Mouse (Mus musculus) T-cell, adult 2 months (primary cell): ENCODE data around the gene Ptprm.

Experiments
- DNase-seq: peaks from one replicate; pipeline ENCODE4 v3.0.0; 2022; ENCODE audit warnings: low spot score

Gene Ptprm

DNA sequence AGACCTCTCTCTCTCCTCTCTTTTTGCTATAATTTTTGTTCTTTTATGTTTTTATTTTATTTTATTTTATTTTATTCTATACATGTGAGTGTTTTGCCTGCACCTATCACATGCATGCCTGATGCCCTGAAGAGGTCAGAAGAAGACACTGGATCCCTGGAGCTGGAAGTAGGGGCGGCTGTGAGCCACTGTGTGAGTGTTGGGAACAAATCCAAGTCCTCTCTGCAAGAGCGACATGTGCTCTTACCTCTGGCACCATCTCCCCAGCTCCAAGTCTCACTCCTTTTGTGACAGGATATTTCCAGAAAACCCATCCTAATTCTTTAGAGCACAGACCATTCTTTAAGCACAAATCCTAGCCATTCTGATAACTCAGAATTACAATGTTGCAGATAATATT lies 372.6 kb downstream of the Ptprm start:
- no peak for DNase-seq

DNA sequence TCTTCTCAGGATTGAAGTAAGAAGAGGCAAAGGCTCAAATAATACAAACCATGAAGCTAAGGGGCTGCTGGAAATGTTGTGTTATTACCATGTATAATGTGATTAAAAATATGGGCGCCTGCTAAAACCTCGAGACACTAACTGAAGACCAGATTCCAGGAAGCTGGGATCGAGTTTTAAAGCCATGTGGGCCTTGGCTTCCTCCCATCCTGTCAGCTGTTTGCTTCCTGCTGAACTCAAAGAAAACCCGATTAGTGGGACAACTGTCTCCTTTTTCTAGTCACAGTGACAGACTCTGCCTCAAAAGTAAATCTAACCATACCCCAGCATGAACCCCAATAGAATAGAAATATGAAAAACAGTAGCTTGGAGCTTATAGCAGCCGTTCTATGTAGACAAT lies 374.3 kb downstream of the Ptprm start:
- DNase-seq, result no peak

- no peak for DNase-seq
Measured at GRCm38 (mm10) chr17:66976490-66976889, 377.8 kb downstream of the Ptprm start.

- no peak for DNase-seq
Measured at GRCm38 (mm10) chr17:66972976-66973375, 381.3 kb downstream of the Ptprm start.

DNA sequence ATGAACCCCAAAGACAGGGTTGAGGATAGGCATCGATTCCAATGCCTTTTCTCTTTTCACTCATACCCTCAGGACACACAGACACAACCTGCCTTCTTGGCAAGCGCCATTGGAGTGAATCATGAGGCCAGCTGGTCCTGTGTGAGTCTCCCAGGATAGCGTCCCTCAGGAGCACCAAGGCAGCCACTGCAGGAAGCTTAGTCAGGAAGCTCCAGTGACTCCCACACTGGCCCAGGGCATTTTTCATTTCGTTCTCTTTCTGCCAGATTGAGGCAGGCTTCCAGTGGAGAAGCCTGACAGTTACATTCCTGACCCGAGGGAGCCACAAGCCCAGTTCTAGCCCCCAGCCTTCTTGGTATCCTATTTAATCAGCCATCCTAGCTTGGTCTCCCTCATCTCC lies 393.3 kb downstream of the Ptprm start:
- DNase-seq, result no peak

GRCm38 (mm10) chr17:66960557-66960956 lies 393.7 kb downstream of the Ptprm start:
- DNase-seq, result no peak

DNA sequence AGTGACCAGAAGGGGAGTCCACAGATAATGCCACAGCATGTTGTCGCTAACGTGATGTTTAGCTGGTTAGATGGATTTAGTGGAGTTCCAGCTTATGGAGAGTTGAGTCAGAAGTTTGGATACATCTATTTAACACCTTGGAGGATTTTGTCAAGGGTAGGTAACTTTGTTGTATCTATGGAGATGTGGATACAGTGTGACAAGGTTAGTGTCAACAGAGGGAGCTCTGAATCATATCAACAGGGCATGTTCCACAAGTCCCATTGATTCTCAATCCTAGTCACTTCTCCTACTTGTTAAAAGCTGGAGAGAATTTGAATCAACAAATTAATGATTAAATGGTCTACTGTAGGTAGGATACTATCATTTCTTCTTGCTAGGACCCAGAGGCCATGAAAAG lies 394.4 kb downstream of the Ptprm start:
- no peak for DNase-seq

- no peak for DNase-seq
Measured at GRCm38 (mm10) chr17:66958766-66959165, 395.5 kb downstream of the Ptprm start.

DNA sequence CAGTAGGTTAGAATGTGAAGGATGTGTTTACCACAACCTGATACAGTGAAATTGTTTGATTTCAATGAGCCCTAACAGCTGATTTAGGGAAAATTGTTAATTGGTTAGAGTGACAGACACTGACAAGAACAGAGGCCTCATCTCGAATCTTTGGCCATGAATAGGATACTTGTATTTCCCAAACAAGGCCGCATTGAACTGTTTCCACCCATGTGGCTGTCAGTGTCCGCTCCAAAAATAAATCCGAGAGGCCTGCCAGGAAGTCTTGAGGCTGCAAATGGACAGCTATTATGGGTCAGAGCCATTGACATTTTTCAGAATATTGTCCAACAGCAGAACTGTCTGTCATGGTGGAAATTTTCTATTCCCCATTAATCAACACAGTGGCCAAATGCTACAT lies 409.8 kb downstream of the Ptprm start:
- DNase-seq, result no peak

DNA sequence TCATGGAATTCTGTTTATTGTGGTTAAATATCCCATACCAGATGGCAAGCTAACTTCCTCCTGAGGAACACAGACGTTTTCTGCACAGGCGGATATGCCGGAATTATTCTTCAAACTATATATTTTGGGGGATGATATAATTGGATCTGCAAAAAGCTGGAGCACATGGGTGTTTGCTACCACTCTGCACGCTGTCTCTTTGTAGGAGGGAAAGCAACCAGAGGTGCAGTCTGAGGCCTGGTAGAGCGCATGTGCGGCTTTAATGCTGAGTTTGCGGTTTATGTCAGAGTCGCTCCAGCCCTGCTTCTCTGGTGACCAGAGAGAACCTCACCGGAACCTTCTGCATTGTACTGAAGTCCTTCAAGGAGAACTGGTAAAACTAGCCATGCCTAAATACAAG lies 410.7 kb downstream of the Ptprm start:
- no peak for DNase-seq

GRCm38 (mm10) chr17:66925611-66926010 lies 428.6 kb downstream of the Ptprm start:
- DNase-seq, result no peak

GRCm38 (mm10) chr17:66914696-66915095 lies 439.6 kb downstream of the Ptprm start:
- no peak for DNase-seq

GRCm38 (mm10) chr17:66912533-66912932 lies 441.7 kb downstream of the Ptprm start:
- DNase-seq, result no peak

GRCm38 (mm10) chr17:66912120-66912519 lies 442.1 kb downstream of the Ptprm start:
- DNase-seq, result no peak

DNA sequence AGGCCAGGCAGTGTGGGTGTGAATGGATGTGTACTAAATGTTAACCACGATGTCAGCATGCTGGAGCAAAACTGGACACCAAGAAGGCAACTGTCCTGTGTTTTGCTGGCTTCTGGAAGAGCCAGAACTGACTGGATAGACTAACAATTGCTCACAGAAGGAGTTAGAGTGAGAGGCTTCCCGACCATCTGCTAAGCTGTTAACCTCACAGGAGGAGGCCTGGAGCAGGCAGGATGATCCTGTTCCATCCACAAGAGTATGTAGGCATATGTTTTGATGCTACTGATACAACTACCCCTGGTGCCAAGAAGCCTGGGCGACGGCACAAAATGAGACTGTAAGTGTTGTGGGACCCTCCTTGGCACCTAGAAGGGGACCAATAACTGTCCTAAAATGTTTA lies 444.4 kb downstream of the Ptprm start:
- DNase-seq, result no peak

DNA sequence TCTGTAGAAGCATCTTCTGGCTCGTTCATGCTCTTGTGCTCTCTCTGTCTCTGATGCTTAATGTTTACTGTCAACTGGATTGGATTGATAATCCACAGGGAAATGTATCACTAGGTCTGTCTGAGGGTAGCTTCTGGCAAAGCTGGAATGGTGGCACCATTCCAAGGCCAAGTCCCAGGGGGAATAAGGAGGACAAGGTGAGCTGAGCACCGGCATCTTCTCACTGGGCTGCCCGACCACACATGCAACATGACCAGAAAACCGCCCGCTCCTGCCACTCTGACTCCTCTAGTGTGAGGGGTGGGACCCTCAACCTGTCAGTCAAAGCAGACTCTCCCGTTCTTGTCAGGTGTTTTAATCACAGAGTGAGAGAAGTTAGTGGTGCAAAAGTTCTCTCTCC lies 445.3 kb downstream of the Ptprm start:
- no peak for DNase-seq

- no peak for DNase-seq
Measured at GRCm38 (mm10) chr17:66894181-66894580, 460.1 kb downstream of the Ptprm start.

- DNase-seq, result no peak
Measured at GRCm38 (mm10) chr17:66891916-66892315, 462.3 kb downstream of the Ptprm start.

DNA sequence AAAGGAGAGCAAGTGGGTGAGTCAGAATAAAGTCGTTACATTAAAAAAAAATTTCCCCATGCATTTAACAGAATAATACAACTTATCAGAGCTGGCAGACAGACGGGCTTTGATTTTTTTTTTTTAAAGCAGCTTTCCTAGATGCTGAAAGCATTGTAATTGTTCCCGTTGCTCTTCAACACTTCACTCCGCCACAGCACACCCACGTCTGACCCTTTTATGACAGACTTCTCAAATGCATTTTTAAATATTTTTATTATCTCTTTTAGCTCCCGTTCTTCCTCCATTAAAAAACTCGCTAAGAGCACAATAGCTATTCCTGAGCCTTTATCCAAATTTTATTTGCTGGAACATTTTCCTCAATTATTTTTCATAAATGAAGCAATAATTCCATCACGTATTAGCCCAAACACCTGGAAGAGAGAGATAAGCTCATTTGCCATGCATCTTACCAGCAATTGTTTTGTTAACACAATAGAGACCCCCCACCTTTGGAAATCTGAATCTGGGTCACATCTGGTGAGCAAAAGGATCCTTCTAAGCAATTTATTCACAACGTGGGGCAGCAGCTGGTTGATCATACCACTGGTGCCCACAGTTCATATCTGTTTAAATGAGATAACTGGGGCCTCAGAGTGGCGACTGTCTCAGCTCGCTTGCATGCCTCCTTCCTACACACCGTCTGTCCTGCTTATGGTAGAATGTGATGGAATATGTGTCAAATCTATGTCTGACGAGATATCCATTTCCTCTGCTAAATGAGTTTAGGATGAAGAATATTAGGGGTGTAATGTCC lies 463.0 kb downstream of the Ptprm start:
- no peak for DNase-seq

DNA sequence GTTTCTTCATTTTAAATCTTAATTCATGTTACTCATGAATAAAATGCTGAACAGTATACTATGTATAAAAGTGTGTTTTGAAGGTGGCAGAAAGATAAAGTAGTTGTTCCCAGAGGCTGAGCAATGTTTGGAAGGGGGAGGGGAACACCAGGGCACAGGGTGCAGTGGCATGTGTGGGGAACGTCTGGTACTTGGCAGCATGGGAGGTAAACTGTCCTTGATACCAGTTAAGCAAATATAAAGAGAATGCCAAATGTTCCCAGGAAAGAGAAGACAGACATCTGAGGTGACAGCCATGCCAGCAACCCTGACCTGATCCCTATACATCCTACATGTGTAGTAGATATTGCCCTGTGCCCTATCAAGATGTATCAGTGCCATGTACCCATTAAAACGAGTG lies 472.0 kb downstream of the Ptprm start:
- no peak for DNase-seq

GRCm38 (mm10) chr17:66880969-66881701 lies 473.1 kb downstream of the Ptprm start:
- no peak for DNase-seq

DNA sequence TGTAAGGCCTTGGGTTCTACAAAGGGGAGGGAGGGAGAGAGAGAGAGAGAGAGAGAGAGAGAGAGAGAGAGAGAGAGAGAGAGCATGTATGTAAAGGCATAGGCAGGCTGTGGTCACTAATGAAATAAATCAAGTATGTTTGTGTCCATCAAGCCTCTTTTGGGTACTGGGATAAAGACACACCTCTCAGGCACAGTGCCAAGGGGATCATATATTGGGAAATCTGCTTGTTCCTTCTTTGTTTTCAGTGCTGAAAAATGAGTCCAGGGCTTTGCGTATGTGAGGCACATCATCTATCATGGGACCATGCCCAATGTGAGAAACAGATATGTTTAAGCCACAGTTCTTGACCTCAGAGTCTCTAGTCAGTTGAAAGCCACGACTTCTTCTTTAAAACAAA lies 475.1 kb downstream of the Ptprm start:
- no peak for DNase-seq

DNA sequence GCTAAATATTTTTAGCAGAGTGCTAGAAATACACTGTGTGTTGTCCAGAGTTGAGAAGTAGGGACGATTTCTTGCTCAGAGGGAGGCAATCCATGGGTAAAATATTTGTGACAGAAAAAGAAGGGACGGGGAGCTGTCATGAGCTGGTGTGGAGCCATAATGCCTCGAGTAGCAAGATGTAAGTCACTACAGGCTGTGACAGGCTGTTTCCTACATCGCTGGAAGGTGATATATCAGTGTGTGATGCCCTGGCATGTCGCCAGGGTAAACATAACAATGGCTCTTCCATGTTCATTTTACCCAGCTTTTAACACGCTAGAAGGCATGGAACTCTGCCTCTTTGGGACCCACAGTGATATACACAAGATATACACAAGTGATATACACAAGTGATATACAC lies 476.7 kb downstream of the Ptprm start:
- no peak for DNase-seq

- DNase-seq, result no peak
Measured at GRCm38 (mm10) chr17:66874810-66875209, 479.4 kb downstream of the Ptprm start.
